Mouse (Mus musculus) WW6 (cell line): ENCODE results near the gene Ovol2.

Experiments used
- DNase-seq: peaks from one replicate; pipeline ENCODE4 v3.0.0-alpha.2; 2013; ENCODE audit warnings: low read depth, low spot score

Ovol2 gene

DNA sequence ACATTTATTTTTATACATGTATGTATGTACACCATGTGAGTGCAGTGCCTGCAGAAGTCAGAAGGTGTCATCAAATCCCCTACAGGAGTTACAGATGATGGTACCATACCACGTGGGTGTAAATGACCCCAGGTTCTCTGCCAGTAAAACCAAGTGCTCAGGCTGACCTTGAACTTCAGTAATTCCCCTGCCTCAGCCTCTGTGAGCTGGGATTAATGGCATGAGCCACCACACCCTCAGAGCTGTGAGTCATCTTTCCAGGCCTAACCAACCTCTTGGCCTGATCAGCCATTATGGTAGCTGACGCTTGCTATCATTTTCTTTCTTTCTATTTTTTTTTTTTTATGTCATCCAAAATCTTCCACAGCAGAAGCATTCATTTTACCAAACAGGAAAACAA lies 20.6 kb downstream of the Ovol2 start:
- no peak for DNase-seq

DNA sequence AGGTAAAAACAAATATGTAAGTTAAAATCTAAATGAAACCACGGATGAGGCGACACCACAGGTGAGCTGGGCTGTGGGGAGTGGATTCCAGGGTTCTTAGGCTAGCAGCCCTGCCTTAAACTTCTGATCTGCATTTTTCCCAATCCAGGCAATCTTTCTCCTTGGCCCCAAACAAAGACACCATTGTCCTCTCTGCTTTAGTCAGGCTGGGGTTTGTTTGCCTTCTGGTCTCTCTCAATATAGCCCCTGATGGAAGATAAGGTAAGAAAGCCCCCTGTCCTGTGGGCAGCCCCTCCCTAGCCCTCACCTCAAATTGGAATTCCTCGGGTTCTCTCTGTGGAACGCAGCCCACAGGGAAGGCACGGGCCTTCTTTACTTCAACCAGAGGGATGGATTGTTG lies 21.7 kb downstream of the Ovol2 start:
- DNase-seq, result no peak

DNA sequence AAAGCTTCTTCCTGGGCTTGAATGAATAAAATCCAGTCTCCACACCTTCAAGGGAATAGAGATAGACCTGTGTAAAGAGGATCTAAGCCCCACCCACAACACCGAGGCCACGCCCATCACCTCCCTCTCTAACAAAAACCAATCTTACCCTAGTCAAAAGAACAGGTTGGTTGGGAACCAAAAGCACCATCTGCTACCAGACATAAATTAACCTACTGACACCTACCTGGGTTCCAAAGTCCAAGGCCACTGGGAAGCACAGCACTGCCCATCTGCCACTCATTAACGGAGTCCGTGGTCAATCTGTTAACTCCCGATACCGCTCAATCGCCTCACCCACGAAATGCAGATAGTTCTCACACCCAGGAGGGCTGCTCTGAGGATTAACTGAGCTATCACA lies 23.4 kb downstream of the Ovol2 start:
- DNase-seq, result no peak

DNA sequence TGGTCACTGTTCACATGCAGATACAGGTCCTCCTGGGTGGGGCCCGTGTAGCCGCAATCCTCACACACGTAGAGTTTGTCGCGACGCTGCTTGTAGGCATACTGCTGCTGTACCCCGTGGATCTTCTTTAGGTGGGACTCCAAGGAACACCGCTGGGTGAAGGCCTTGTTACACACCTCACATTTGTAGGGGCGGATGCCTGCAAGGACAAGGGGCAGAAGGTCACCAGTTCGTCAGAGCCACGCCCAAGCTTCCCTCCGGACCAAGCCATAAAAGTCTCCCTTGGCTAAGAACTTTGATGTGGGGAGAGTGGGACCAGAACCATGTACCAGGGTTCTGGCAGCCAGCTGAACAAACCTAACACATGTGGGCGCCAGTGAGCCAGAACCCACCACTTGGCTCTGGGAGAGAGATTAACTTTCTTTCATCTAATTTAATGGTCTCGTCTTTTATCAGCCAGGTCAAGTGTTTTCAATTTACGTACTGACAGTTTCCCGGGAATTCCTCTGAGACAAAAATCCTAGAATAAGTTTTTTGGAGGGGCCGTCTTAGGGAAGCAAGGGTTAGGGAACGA lies 26.1 kb downstream of the Ovol2 start:
- DNase-seq, result peak; percentile 49

DNA sequence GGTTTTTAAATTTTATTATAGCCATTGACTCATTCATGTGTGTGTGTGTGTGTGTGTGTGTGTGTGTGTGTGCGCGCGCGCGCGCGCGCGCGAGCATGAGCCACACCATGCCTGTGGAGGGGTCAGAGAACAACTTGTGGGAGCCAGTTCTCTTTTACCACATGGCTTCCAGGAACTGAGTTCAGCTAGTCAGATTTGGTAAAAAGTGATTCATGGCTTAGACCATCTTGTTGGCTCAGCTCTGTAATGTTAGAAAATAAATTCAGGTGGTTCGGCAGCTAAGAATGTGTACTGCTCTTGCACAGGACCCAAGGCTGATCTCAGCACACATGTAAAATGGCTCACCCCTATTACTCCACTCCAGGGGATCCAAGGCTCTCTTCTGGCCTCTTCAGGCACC lies 30.8 kb downstream of the Ovol2 start:
- no peak for DNase-seq

DNA sequence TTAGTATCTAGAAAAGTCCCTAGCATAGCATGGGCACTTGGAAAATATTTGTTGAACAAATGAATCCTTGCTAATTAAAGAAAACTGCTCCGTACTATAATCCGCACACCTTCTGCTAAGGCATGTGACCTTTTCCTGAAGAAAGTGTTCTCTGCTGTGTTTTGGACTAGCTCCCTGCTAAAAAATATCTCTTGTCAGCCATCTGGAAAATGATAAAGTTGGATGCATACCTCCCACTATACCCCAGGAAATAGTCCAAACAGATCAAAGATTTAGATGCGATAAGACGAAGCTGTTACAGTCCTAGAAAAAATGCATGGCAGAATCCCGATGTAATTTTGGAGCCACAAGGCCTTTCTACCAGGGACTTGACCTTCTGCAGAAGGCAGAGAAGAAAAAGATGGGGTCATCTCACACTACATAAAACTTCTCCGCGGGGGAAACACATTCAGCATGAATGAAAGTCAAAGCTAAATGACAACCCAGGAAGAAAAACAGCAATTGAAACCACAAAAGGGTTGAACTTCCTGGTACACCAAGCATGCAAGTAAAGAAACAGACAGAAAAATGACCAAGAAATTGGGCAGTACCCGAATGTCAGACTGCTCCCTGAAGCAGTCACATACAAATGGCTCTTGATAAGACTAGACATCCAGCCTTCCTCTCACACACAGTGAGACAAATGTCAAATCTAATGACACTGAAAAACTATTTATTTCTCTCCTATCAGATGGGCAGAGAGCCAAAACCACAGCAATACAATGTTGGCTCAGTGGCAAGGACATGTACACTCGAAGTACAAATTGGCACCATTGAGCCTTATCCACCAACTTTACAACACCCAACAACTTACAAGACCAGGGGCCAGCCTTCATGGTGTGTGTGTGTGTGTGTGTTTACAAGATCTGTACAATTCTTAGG lies 31.9 kb downstream of the Ovol2 start:
- no peak for DNase-seq

DNA sequence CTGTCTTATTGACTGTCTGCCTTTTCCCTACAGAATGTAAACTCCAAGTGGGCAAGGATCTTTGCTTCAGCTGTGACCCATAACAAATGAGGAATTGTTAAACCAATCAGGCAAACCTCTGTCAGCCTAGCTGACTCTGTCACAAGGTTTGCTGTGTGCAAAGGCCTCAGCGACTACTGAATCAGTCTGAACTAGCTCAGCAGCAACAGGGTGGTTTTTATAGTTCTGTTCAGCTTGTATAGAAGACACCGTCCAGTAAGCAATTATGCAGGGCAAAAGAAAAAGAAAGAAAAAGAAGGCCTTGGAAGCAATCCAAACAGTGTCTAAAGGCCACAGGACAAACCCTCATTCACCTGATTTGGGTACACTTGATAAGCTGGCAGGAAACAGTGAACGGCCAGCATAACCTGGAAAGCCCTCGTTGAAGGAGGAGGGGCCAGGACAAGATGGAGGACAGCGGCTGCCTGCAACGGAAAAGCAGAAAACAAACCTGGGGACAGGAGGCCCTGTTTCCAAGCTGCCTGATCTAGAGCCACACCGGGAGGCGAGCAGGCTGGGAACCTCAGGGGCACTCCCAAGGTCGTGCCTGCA lies 36.7 kb downstream of the Ovol2 start:
- DNase-seq, result no peak

DNA sequence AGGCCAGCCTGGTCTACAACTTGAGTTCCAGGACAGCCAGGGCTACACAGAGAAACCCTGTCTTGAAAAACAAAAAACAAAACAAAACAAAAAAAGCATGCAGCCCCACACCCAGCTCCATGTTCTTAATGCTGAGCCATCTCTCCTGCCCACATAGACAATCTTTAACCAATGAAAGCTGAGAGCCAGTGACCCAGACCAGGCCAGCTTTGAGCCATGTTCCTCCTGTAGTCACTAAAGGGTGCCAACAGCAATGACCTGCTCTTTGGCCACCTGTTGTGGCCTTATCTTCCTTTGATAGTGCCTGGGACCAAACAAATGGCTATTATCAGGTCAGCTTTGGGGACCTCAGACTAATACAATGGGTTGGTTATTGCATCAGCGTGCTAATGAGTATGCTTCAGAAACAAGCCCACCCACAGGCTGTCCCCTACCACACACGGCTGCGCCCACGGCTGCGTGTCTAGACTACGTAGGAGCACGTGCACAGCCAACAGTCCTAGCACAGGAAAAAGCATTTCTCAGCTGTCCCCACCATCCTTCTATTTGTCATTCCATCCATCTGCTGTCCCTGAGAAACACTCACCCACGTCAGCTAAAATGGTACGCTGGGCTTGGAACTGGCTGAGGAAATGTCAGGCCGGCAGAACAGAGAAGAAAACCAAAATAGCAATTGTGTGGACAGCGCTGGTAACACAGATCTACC lies 40.2 kb downstream of the Ovol2 start:
- no peak for DNase-seq

DNA sequence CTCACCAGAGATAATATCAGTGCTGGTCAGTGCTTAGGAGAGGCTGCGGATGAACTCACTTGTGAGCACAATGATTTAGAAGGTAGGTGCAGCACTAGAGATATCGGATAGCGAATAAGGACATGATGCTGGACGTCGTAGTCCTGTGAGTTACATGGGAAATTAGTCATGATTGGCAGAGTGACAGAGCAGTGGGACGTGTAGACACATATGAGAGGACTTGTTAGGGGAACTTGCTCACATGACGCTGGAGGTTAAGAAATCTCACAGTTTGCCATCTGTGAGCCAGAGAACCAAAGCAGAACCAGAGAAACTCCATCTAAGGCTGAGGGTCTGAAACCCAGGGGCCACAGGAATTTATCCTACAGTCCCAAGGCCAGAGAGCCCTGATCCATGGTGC lies 41.6 kb downstream of the Ovol2 start:
- DNase-seq, result no peak

DNA sequence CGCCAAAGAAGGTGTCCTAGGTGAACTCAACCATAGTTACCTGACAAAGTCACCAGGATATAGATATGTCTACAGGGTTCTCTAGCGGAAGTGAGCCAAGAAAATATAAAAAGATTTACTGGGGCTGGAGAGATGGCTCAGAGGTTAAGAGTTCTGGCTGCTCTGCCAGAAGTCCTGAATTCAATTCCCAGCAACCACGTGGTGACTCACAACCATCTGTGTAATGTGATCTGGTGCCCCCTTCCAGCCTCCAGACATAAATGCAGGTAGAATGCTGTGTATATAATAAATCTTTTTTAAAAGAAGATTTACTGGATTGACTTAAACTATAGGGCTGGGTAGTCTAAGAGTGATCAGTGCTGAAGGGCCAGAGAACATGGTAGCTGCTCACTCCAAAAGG lies 50.5 kb downstream of the Ovol2 start:
- no peak for DNase-seq

DNA sequence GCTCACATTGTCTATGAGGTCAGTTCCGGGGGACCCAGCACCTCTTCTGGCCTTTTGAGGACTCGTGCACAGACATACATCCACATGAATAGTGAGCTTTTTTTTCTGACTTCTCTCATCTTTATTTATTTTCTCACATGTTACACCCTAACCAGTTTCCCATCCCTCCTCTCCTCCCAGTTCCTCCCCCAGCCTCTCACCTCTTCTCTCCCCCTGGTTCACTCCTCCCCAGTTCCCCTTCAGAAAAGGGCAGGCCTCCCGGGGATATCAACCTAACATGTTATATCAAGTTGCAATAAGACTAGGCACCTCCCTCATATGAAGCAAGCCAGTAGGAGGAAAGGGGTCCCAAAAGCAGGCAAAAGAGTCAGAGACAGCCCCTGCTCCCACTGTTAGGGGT lies 51.4 kb downstream of the Ovol2 start:
- no peak for DNase-seq

DNA sequence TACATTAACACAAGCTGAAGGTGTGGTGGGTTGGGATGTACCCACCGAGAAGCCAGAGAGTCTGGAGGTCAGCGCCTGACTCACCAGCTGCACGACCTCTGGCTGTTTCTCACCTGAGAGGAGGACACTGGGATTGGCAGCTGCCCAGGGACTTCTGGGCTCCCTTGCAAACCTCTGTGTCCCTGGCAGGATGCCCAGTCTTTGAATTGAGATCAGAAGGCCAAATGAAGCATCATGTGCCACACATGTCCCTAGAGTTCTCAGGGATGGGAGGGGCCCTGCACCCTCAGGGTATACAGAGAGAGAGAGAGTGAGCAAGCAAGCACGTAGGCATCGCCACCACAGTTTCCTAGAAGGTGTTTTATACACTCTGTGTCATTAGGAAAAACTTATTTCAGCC lies 52.2 kb downstream of the Ovol2 start:
- DNase-seq, result no peak

DNA sequence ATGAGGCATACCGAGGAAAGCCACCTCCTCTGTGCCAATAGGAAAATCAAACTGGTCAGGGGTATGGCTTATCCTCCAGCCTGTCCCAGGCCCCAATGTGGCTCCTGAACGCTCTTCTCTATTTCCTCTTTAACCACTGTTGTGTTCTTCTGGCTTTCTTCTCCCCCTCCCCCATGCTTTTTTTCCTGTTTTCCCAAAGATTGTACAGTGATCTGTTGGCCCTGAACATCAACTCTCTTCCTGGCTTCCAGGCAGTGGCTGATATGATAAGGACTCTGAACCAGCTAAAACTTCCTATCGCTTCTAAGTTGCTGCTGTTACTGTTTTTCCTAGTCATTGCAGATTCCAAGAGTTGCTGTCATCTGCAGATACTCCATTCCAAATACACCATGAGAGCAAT lies 55.1 kb downstream of the Ovol2 start:
- no peak for DNase-seq

DNA sequence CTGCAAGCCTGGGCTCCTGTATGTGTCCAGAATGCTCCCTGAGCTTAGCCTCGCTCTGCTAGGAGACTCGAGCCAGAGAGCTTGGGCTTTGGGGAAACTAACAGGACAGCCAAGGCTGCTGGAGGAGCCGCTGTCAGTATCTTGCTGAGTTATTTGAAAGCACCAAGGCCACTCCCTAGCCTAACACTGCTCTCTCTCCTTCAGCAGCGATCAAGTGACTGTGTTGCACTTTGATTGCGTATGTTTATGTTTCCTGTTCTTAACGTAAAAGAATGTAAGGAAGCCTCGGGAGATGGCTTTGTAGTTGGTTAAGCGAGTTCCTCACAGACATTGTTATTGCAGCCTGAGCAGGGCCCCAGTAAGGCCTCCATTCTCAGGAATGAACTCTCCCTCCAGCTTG lies 57.2 kb downstream of the Ovol2 start:
- no peak for DNase-seq

DNA sequence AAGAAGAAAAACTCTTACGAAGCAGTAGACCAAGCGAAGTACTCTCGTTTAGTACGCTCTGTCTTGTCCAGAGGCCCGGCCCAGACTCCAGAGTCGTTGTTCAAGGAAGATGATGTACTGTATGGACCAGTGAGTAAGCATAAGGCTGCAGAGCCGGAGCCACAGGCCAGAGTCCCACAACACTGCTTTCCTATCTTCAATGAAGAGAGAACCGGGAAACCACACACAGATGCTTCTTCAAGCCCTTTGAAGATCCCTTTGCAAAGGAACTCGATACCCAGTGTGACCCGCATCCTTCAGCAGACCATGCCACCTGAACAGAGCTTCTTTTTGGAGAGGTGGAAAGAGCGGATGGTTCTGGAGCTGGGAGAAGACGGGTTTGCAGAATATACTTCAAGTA lies 59.9 kb downstream of the Ovol2 start:
- no peak for DNase-seq

DNA sequence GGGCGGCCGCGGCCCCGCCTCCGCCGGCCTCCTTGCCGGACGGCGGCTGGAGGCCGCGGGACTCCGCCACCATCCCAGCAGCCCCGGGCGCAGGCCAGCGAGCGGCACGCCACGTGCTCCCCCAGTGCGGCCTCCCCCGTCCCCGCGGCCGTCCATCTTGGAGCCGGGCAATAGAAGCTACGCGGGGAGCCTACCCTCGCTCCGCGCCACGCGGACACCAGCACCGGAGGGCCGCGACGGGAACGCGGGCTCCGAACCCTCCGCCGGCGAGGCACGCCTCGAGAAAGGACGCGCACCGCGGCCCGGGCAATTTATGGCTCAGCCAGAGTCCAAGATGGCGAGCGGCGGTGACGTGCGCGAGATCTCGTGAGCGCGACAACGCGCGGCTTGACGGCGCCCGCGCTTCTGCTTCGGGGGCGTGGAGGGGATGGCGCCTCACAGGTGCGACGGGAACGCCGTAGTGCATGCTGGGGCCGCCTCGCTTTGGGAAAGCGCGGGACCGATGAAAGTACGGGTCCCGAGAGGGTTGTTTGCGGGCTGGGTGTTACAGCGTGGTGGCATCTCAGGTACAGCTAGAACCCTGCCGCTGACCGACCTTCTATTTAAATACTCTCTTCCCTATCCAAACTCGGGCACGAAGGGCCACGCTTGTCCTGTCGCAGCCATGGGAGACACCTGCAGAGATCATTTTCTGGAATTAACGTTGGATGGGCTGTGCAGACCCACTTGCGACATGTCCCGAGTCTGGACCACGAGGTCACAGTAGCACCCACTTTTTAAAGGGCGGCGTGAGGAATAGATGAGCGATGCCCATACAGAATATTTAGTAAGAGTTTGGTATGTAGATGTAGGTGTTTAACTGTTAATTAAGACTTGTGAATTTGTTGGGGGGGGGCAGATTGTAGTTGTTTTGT lies 61.2 kb downstream of the Ovol2 start, which contains the start of the genes Mgme1 and Snx5:
Gene Mgme1 (plus strand): TSS at position 157 of the 914 bp plus-strand sequence.
Gene Snx5 (minus strand): TSS at position 400 of the 914 bp plus-strand sequence.
- peak; percentile 91 for DNase-seq

DNA sequence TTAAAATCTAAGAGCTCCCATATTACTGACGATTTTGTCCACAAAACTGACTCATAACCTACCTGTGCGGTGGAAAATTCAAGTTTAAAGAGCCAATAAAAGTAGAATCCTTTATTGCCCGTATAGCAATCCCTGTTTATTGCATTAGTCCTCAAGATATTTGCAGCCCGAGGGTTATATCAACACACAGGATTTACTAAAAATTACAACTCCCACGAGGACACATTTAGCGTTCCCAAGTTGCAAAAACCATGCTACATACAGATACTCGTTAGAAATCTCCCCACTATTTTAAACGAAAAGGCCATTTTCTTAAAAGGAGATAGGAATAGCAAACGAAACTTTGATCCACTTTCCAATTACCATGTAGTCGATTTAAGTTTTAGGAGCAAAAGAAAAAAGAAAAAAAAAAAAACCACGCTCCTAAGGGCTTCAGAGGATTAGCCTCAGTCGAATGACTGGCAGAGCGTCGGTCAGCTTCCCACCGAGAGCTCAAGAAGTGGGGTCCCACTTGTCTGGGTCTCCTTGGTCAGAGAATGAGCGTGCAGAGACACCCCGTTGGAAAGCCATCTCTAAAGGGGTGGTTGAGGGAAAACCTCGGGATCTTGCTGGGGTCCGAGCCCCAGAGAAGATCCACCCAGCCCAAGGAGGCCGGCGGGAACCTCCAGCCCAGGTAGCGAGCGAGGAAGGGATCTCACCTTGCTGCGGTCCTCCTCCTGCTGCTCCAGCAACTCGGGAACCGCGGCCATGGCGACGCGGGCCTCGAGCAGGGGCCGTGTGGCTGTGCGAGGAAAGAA lies 62.1 kb downstream of the Ovol2 start:
- DNase-seq, result no peak

DNA sequence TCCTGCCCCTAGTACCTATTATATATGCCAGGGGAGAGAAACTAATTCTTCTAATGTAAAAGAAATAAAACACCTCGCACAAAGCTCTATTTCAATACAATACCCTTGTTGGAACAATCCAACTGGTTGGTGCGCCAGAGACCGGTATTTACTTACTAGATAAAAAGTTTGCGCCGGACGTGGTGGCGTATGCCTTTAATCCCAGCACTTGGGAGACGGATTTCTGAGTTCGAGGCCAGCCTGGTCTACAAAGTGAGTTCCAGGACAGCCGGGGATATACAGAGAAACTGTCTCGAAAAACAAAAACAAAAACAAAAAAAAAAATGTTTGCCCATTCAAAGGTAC lies 62.7 kb downstream of the Ovol2 start:
- no peak for DNase-seq

DNA sequence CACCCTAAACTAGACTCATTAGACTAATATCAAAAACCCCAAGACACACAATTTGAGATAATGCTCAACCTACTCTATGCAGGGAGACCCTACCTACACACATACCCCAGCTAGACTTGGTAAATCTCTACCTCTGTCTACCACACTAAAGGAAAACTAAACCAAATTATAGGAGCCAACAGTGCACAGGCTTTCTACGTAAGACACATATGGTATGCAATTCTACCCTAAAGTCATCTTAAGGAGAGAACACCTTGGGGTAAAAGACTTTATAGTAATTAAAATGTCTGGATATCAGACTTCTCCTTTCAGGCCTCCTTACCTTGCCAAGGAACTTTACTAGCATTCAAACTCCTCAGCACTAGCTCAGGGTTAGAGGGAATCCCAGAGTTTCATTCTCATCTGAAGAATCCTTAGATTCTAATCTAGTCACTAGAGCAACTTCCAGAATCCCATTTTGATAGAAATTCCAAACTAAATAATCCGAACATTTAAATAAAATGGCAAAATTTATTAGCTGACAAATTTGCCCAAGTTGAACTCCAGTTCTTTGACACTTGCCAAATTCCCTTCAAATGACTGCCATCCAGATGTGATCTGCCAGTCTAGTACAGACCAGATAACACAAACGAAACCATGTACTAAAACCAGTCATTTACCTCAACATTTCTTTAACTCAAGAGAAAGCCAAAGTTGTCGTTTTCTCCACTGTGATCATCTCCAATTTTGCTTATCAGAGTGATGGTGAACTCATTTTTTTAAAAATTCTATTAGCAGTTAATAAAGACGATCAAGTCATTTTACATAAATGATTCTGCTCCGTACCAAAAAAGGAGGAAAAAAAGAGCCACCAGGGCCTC lies 63.3 kb downstream of the Ovol2 start:
- DNase-seq, result no peak

DNA sequence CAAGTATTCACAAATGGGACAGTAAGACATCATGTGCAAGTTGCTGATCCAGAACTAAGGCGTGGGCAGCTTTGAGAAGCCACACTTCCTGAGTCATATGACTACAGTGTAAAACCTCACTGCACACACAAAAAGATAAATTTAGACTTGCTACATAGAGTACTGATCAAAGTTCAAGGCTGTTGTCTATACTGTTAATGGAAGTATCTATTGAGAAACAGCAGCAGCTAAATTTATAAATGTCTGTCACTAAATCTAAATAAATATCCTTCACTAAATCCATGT lies 64.3 kb downstream of the Ovol2 start:
- no peak for DNase-seq
